Mouse (Mus musculus): ENCODE measurements around the gene Pax5. TPM values are rescaled to one million over a fixed set of nuclear protein-coding genes. Genes with fewer than 3 reads are reported as not detected.
A peak's percentile ranks its signal among the peaks of the same experiment; 100 is the strongest.

Gene Pax5
- polyA plus RNA-seq, 1 experiment from 2014 or later: 8.5 TPM

DNA sequence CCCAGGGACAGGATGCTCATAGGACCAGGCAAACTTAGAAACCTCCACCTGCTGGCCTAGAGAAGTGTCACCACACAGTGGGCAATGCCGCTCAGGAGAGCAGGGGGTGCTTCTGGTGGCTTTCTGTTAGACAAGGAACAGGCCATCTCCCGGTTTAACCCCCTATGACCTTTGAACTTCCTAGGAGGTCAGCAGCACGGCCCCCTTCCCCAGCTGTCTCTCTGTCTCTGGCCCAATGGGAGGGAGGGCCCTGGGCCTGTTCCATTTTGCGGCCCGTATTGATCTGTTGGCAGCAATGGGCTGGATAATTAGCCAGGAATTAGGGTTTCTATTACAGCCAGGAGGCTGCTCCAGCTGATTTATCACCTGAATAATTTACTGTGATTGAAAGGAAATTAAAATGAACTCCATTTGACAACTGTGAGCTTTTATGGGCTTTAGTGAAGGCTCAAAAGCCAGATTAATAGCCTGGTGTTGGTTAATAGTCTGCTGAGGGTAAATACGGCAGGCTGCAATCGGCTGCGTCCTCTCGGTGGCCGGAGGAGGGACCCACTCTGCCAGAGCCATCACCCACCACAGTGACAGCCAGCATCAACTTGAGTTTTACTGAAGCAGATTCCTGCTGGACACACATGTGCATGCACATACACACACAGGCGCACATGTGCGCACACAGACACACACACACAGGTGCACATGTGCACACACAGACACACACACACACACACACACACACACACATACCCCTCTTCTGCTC is 68.3 kb downstream of the Pax5 start:
- Histone ChIP-seq H3K27ac (peak overlapping the region; percentile 44; the same call in 1 of the 2 replicates), H3K4me1 (peaks cover 11% of the 10 kb centered on the region; the same call in 1 of the 2 replicates), H3K4me3 (no peak overlapping the region), H3K27me3 (peaks cover 4% of the 10 kb centered on the region; the same call in 1 of the 2 replicates), H3K9me3 (replicated peaks) (no peaks in the 10 kb centered on the region), H3K4me2 (replicated peaks) (no peak overlapping the region), H3K36me3 (no peaks in the 10 kb centered on the region), H3K9ac (no peak overlapping the region)
- 34% methylated on average over 12 of the region's 12 CpGs for WGBS
- ATAC-seq (ENCODE audit: low FRiP score): peak; percentile 67; the same call in 1 of the 2 replicates

- Histone ChIP-seq H3K27ac (no peak overlapping the region), H3K9ac (no peak overlapping the region), H3K4me1 (0 out of 2 replicates have a peak, but pooled peaks cover 9% of the 10 kb centered on the region), H3K9me3 (replicated peaks) (no peaks in the 10 kb centered on the region), H3K4me3 (no peak overlapping the region), H3K27me3 (no peaks in the 10 kb centered on the region), H3K36me3 (no peaks in the 10 kb centered on the region), H3K4me2 (replicated peaks) (no peak overlapping the region)
- WGBS: 85% methylated on average over 3 of the region's 3 CpGs
- ATAC-seq (ENCODE audit: low FRiP score): no peak
Observed at GRCm38 (mm10) chr4:44635618-44636017, 74.7 kb downstream of the Pax5 start.

DNA sequence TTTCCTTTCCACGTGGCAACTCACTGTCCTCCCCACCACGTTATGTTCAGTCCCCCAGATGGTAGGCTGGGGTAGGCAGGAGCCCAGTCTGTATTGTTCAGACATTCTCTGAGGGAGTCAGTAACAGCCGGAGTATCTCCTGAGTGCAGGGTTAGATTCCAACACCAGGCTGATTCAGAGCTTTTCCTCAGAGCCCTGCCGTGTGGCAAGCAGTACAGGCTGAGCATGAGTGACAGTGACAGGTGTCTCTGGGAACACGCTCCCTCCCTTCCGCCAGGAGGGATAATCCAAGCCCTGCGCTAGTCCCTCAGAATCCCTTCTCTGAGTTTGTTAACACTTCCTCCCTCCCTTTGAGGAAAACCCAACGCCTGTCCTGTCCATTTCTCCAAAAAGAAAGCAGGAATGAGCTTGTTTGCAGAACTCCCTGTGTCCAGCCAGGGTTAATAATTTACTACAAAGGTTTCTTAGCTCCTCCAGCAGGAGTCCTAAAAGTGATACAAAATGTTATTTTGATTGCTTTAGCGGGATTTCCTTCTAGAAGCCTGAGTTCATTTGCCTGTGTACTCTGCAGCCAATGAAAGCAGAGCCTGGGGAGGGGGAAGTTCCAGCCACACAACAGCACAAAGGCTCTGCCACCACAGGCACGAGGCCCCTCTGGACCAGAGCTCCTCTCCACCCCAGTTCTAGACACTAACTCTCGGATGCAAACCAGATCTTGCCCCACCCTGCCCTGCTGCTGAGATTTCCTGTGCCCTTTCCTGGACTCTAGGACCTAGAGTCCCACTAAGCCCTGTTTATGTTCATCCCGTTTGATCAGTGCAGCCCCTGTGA is 76.4 kb downstream of the Pax5 start:
- 27% methylated on average over 12 of the region's 12 CpGs for WGBS
- no peak overlapping the region for H3K4me2 ChIP-seq (replicated peaks)

GRCm38 (mm10) chr4:44630059-44630458 is 80.2 kb downstream of the Pax5 start:
- H3K4me2 ChIP-seq (replicated peaks): no peak overlapping the region
- no peak for ATAC-seq (ENCODE audit: low FRiP score)
- H3K27ac ChIP-seq: no peak overlapping the region
- 77% methylated on average over 6 of the region's 6 CpGs for WGBS
- H3K9me3 ChIP-seq (replicated peaks): no peaks in the 10 kb centered on the region
- H3K4me3 ChIP-seq: no peak overlapping the region
- H3K27me3 ChIP-seq: no peaks in the 10 kb centered on the region
- 0 out of 2 replicates have a peak, but pooled peaks cover 9% of the 10 kb centered on the region for H3K4me1 ChIP-seq
- no peaks in the 10 kb centered on the region for H3K36me3 ChIP-seq
- no peak overlapping the region for H3K9ac ChIP-seq

More for the DNA sequence above, 76.4 kb downstream of the Pax5 start:
- Histone ChIP-seq H3K4me1 (0 out of 2 replicates have a peak, but pooled peaks cover 9% of the 10 kb centered on the region), H3K4me3 (no peak overlapping the region), H3K9ac (no peak overlapping the region), H3K36me3 (no peaks in the 10 kb centered on the region), H3K27ac (no peak overlapping the region), H3K27me3 (no peaks in the 10 kb centered on the region), H3K9me3 (replicated peaks) (no peaks in the 10 kb centered on the region)
- ATAC-seq (ENCODE audit: low FRiP score): no peak

GRCm38 (mm10) chr4:44627890-44628289 is 82.4 kb downstream of the Pax5 start:
- Histone ChIP-seq H3K9me3 (replicated peaks) (no peaks in the 10 kb centered on the region), H3K27ac (no peak overlapping the region), H3K27me3 (no peaks in the 10 kb centered on the region), H3K4me2 (replicated peaks) (no peak overlapping the region), H3K36me3 (no peaks in the 10 kb centered on the region), H3K4me3 (no peak overlapping the region), H3K4me1 (peaks cover 9% of the 10 kb centered on the region; the same call in 1 of the 2 replicates), H3K9ac (no peak overlapping the region)
- no peak for ATAC-seq (ENCODE audit: low FRiP score)

DNA sequence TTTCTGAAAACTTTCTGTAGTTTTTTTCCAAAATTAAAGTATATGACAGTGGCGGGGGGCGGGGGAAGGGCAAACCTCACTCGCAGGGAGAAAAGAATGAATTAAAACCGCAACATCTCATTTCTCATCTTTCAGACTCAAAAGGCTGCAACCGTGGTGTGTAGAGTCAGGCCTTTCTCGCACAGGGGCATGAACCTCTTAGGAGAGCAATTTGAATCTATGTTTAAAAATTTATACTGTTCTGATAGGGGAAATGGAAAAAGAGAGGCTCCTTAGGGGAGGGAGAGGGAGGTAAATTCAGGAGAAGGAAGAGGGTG is 85.2 kb downstream of the Pax5 start:
- no peak for ATAC-seq (ENCODE audit: low FRiP score)
- H3K4me2 ChIP-seq (replicated peaks): no peak overlapping the region
- no peak overlapping the region for H3K27ac ChIP-seq
- no peaks in the 10 kb centered on the region for H3K9me3 ChIP-seq (replicated peaks)
- 86% methylated on average over 6 of the region's 6 CpGs for WGBS
- H3K36me3 ChIP-seq: no peaks in the 10 kb centered on the region
- H3K27me3 ChIP-seq: no peaks in the 10 kb centered on the region
- H3K4me1 ChIP-seq: peaks cover 11% of the 10 kb centered on the region; the same call in 1 of the 2 replicates
- no peak overlapping the region for H3K9ac ChIP-seq
- H3K4me3 ChIP-seq: no peak overlapping the region

DNA sequence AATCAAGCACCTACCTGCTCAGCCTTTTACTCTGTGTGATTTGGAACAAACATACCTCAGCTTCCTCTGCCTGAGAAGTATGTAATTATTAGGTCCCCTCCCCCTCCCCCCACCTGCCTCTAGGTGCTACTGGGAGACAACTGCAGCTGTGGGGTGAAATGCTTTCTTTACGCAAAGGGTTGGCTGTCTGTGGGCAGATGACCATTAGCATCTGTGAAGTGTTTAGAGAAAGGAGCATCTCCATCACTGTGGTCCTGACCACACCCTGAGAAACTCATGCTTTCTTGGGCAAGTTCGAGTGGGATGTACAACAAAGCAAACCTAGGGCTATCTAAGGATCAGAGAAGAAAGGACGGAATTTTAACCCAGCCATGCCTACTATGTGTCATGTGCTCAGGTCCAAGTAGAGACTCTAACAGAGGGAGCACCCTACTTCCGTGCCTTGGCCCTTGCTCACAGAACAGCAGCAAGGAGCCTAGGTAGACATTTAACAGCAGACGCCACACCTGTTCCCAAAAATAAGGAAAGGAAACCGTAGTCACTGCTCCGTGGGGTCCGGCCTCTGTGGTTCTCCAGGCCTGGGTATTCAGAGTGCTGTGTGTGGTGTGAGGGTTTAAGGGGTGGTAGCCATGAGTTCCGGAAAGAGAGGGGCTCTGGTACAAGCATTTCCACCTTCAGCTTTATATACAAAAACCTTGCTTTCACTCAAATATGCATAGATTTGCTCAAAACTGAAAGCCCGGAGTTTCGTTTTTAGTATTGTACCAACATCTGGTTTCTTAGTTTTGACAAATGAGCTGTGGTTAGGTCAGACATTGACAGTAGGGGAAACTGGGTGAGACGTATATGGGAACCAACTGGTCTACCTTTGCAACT is 85.8 kb downstream of the Pax5 start:
- no peak for ATAC-seq (ENCODE audit: low FRiP score)
- peaks cover 11% of the 10 kb centered on the region; the same call in 1 of the 2 replicates for H3K4me1 ChIP-seq
- H3K9me3 ChIP-seq (replicated peaks): no peaks in the 10 kb centered on the region
- H3K27ac ChIP-seq: no peak overlapping the region
- WGBS: 88% methylated on average over 12 of the region's 12 CpGs
- H3K9ac ChIP-seq: no peak overlapping the region
- H3K27me3 ChIP-seq: no peaks in the 10 kb centered on the region
- no peaks in the 10 kb centered on the region for H3K36me3 ChIP-seq
- H3K4me3 ChIP-seq: no peak overlapping the region
- no peak overlapping the region for H3K4me2 ChIP-seq (replicated peaks)

DNA sequence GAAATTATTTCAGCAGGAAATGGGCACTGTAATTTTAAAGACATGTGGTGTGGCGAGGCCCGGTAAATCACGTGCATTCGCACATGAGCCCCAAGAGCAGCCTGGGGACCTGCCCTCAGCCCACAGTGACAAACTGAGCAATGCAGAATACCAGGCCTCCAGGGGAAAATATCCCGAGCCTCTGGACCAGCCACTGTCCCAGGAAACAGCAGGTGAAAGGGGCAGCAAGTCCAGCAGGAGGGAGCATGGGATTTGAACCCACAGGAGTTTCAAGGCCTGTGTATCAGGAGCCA is 86.9 kb downstream of the Pax5 start:
- peak; percentile 36 for ATAC-seq (ENCODE audit: low FRiP score)
- WGBS: 62% methylated on average over 5 of the region's 5 CpGs

DNA sequence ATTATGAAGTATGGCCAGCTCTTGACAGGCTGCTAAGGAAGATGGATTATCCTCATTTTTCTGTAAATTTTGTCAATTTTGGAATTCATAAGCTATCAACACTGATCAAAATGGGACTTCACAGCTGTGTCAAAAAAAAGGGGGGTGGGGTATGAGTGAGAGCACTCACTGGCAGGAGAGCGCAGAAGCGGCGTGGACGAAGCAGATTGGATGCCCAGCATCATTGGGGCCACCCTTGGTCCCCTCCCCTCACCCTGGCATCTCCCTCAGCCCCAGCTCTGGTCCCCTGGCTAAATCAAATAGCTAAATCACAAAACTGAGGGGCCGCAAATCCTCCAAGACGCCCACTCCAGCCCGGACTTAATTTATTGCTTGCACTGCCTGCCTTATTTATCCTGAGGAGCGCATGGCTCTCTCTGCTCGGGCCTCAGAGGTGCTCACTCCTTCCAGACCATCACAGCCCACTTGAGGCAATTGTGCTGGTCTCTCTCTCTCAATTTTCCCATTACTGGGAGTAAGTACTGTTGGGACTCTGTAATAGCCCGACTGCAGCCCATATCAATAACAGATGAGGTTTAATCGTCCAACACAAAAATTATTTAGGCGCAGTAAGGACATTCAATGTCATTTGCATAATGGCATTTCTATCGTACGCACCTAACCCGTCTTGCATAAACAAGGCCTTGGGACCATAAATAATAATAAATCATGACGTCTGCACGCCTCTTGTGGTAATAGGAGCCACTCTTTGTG is 87.4 kb downstream of the Pax5 start:
- H3K9ac ChIP-seq: no peak overlapping the region
- peaks cover 11% of the 10 kb centered on the region; the same call in 1 of the 2 replicates for H3K4me1 ChIP-seq
- no peak overlapping the region for H3K4me2 ChIP-seq (replicated peaks)
- no peak overlapping the region for H3K4me3 ChIP-seq
- no peaks in the 10 kb centered on the region for H3K9me3 ChIP-seq (replicated peaks)
- H3K36me3 ChIP-seq: no peaks in the 10 kb centered on the region
- 70% methylated on average over 17 of the region's 17 CpGs for WGBS
- ATAC-seq (ENCODE audit: low FRiP score): peak; percentile 77
- no peaks in the 10 kb centered on the region for H3K27me3 ChIP-seq
- peak overlapping the region; percentile 50; the same call in 1 of the 2 replicates for H3K27ac ChIP-seq

More for the DNA sequence above, 86.9 kb downstream of the Pax5 start:
- peaks cover 11% of the 10 kb centered on the region; the same call in 1 of the 2 replicates for H3K4me1 ChIP-seq
- H3K36me3 ChIP-seq: no peaks in the 10 kb centered on the region
- no peaks in the 10 kb centered on the region for H3K27me3 ChIP-seq
- peak overlapping the region; percentile 50 for H3K27ac ChIP-seq
- H3K9ac ChIP-seq: no peak overlapping the region
- H3K9me3 ChIP-seq (replicated peaks): no peaks in the 10 kb centered on the region
- H3K4me3 ChIP-seq: no peak overlapping the region
- no peak overlapping the region for H3K4me2 ChIP-seq (replicated peaks)

DNA sequence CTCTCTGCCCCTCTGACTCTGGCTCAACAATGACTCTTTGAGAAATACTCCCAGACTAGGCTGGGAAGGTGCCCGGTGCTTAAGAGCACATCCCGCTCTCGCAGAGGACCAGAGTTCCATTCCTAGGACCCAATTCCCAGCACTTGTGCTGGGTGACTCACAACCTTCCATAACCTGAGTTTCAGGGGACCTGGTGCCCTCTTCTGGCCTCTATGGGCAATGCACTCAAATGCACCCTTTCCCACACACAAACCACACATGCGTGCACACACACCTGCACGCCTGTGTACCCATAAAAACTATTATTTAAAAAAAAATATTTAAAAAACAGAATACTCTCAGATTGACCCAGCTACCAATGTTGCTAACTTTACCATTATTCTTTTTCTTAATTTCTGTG is 90.0 kb downstream of the Pax5 start:
- H3K9me3 ChIP-seq (replicated peaks): no peaks in the 10 kb centered on the region
- H3K36me3 ChIP-seq: no peaks in the 10 kb centered on the region
- no peak overlapping the region for H3K9ac ChIP-seq
- H3K27me3 ChIP-seq: no peaks in the 10 kb centered on the region
- 92% methylated on average over 5 of the region's 5 CpGs for WGBS
- H3K4me1 ChIP-seq: peaks cover 11% of the 10 kb centered on the region; the same call in 1 of the 2 replicates
- H3K4me3 ChIP-seq: no peak overlapping the region
- H3K4me2 ChIP-seq (replicated peaks): no peak overlapping the region
- no peak overlapping the region for H3K27ac ChIP-seq
- no peak for ATAC-seq (ENCODE audit: low FRiP score)

- Histone ChIP-seq H3K27ac (no peak overlapping the region), H3K9me3 (replicated peaks) (no peaks in the 10 kb centered on the region), H3K36me3 (no peaks in the 10 kb centered on the region), H3K4me1 (no peaks in the 10 kb centered on the region), H3K9ac (no peak overlapping the region), H3K27me3 (no peaks in the 10 kb centered on the region), H3K4me2 (replicated peaks) (no peak overlapping the region), H3K4me3 (no peak overlapping the region)
- no peak for ATAC-seq (ENCODE audit: low FRiP score)
- WGBS: 86% methylated on average over 8 of the region's 8 CpGs
Observed at GRCm38 (mm10) chr4:44614066-44614667, 96.1 kb downstream of the Pax5 start.
